Mouse (Mus musculus): ENCODE measurements at regions not wholly inside any gene's neighbourhood (a gene's known extent, or its start where the extent isn't known, plus 50 kb on each side); places are given as distances from the start of the nearest gene placed in this dataset.

- Histone ChIP-seq H3K4me3 (no peak overlapping the region), H3K36me3 (replicated peaks) (no peaks in the 10 kb centered on the region), H3K27ac (replicated peaks) (no peak overlapping the region), H3K4me1 (0 out of 2 replicates have a peak, but pooled peaks cover 9% of the 10 kb centered on the region), H3K27me3 (replicated peaks; ENCODE audit: low read depth, poor library complexity, severe bottlenecking) (no peaks in the 10 kb centered on the region), H3K9me3 (no peaks in the 10 kb centered on the region)
- DNase-seq (ENCODE audit: low spot score), result no peak
- 93% methylated on average over 5 of the region's 5 CpGs for WGBS
Measured at GRCm38 (mm10) chr7:117855955-117856354, 260.0 kb downstream of the Rps15a start.

DNA sequence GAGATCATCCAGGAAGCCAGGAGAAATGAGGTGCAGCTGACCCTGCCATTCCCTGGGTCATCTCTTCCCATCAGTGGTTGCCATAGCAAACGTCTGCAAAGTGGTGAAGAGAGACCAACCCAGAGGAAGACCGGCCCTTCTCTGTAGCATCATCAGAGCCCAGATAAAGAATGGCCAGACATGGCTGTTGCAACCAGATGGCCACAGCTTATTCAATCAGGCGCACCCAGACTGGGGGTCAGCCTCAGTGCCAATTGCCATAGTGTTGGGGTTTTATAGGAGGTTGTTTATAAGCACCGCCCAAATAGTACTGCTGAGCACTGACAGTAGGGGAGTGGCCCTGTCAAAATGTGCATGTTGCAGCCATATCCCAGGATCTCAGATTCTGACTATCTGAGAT is 262.3 kb downstream of the Rps15a start:
- 79% methylated on average over 4 of the region's 4 CpGs for WGBS
- no peaks in the 10 kb centered on the region for H3K9me3 ChIP-seq
- 0 out of 2 replicates have a peak, but pooled peaks cover 9% of the 10 kb centered on the region for H3K4me1 ChIP-seq
- H3K4me3 ChIP-seq, result no peak overlapping the region
- DNase-seq (ENCODE audit: low spot score), result no peak
- H3K27me3 ChIP-seq (replicated peaks; ENCODE audit: low read depth, poor library complexity, severe bottlenecking), result no peaks in the 10 kb centered on the region
- H3K36me3 ChIP-seq (replicated peaks), result no peaks in the 10 kb centered on the region
- H3K27ac ChIP-seq (replicated peaks), result no peak overlapping the region

DNA sequence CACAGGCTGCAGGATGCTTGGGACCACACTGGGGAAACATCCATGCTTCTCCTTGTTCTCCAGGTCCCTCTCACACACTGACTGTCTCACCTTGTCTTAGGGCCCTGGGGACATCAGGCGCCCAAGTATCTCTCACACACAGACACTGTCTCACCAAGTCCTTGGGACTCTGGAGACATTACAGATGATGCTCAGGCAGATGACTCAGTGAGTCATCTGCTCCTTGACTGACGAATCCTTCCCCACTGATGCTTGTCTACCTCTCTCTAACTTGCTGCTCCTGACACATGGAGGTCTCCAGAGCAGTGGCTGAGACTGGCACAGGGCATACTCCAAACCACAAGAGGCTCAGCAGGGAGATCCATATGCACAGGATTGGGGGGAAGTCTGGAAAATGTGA is 263.1 kb downstream of the Rps15a start:
- no peaks in the 10 kb centered on the region for H3K27me3 ChIP-seq (replicated peaks; ENCODE audit: low read depth, poor library complexity, severe bottlenecking)
- no peaks in the 10 kb centered on the region for H3K9me3 ChIP-seq
- WGBS, result 85% methylated on average over 2 of the region's 2 CpGs
- H3K36me3 ChIP-seq (replicated peaks), result no peaks in the 10 kb centered on the region
- H3K27ac ChIP-seq (replicated peaks), result no peak overlapping the region
- 0 out of 2 replicates have a peak, but pooled peaks cover 9% of the 10 kb centered on the region for H3K4me1 ChIP-seq
- no peak for DNase-seq (ENCODE audit: low spot score)
- no peak overlapping the region for H3K4me3 ChIP-seq

DNA sequence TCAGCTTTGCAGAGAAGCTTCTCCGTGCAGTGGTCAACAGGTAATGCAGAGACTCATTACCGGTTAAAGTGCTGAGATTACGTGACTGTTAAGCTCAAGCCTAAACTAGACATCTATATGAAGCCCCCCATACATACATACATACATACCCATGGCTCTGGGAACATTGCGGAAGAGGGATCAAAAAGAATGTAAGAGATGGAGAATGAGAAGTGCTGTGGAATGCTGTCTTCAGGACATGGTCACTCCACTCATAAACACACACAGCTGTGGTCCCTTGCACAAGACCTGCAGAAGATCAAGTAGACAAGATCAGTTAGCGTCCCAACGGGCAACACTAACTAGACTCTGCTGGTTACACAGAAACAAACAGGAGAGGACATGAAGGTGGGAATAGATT is 265.2 kb downstream of the Rps15a start:
- Histone ChIP-seq H3K9me3 (no peaks in the 10 kb centered on the region), H3K36me3 (replicated peaks) (no peaks in the 10 kb centered on the region), H3K4me1 (0 out of 2 replicates have a peak, but pooled peaks cover 9% of the 10 kb centered on the region), H3K27ac (replicated peaks) (no peak overlapping the region), H3K27me3 (replicated peaks; ENCODE audit: low read depth, poor library complexity, severe bottlenecking) (no peaks in the 10 kb centered on the region), H3K4me3 (no peak overlapping the region)
- no peak for DNase-seq (ENCODE audit: low spot score)
- WGBS, result 95% methylated on average over 6 of the region's 6 CpGs

GRCm38 (mm10) chr7:117846041-117846440 is 269.9 kb downstream of the Rps15a start:
- Histone ChIP-seq H3K4me3 (no peak overlapping the region), H3K36me3 (replicated peaks) (no peaks in the 10 kb centered on the region), H3K9me3 (no peaks in the 10 kb centered on the region), H3K27ac (replicated peaks) (no peak overlapping the region), H3K27me3 (replicated peaks; ENCODE audit: low read depth, poor library complexity, severe bottlenecking) (no peaks in the 10 kb centered on the region), H3K4me1 (no peaks in the 10 kb centered on the region)
- WGBS, result 88% methylated on average over 5 of the region's 5 CpGs
- DNase-seq (ENCODE audit: low spot score), result no peak

- H3K4me1 ChIP-seq, result no peaks in the 10 kb centered on the region
- DNase-seq (ENCODE audit: low spot score), result no peak
- WGBS, result 61% methylated on average over 5 of the region's 5 CpGs
- H3K27me3 ChIP-seq (replicated peaks; ENCODE audit: low read depth, poor library complexity, severe bottlenecking), result no peaks in the 10 kb centered on the region
- H3K9me3 ChIP-seq, result no peaks in the 10 kb centered on the region
- no peak overlapping the region for H3K4me3 ChIP-seq
- no peaks in the 10 kb centered on the region for H3K36me3 ChIP-seq (replicated peaks)
- H3K27ac ChIP-seq (replicated peaks), result no peak overlapping the region
Measured at GRCm38 (mm10) chr7:117842780-117843179, 273.2 kb downstream of the Rps15a start.

- WGBS, result 40% methylated on average over 3 of the region's 3 CpGs
- no peaks in the 10 kb centered on the region for H3K4me1 ChIP-seq
- H3K36me3 ChIP-seq (replicated peaks), result no peaks in the 10 kb centered on the region
- no peaks in the 10 kb centered on the region for H3K9me3 ChIP-seq
- H3K27ac ChIP-seq (replicated peaks), result no peak overlapping the region
- no peak for DNase-seq (ENCODE audit: low spot score)
- no peaks in the 10 kb centered on the region for H3K27me3 ChIP-seq (replicated peaks; ENCODE audit: low read depth, poor library complexity, severe bottlenecking)
- H3K4me3 ChIP-seq, result no peak overlapping the region
Measured at GRCm38 (mm10) chr7:117795035-117795434, 321.0 kb downstream of the Rps15a start.

GRCm38 (mm10) chr7:117793991-117794390 is 322.0 kb downstream of the Rps15a start:
- WGBS, result 85% methylated on average over 6 of the region's 6 CpGs
- no peak overlapping the region for H3K4me3 ChIP-seq

DNA sequence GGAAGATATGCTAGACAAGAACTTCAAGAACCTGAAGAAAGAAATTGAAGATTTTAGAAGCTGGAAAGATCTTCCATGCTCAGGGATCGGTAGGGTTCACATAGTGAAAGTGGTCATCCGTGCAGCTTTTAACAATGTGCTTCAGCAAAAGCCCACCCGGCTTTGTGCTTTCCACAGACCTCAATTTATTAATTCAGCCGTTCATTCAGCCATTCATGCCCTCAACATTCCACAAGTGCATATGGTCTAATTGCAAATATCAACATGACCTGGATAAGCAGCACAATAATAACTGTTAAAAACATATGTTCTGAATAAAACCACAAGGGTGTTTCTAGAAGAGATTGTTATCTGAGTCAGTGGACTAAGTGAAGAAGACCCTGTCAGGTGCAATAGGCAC is 323.5 kb downstream of the Rps15a start:
- H3K27me3 ChIP-seq (replicated peaks; ENCODE audit: low read depth, poor library complexity, severe bottlenecking), result no peaks in the 10 kb centered on the region
- 87% methylated on average over 4 of the region's 4 CpGs for WGBS
- H3K4me3 ChIP-seq, result no peak overlapping the region
- no peaks in the 10 kb centered on the region for H3K9me3 ChIP-seq
- no peak overlapping the region for H3K27ac ChIP-seq (replicated peaks)
- DNase-seq (ENCODE audit: low spot score), result no peak
- H3K4me1 ChIP-seq, result no peaks in the 10 kb centered on the region
- H3K36me3 ChIP-seq (replicated peaks), result no peaks in the 10 kb centered on the region

More at GRCm38 (mm10) chr7:117793991-117794390, 322.0 kb downstream of the Rps15a start:
- Histone ChIP-seq H3K9me3 (no peaks in the 10 kb centered on the region), H3K4me1 (no peaks in the 10 kb centered on the region), H3K27ac (replicated peaks) (no peak overlapping the region), H3K27me3 (replicated peaks; ENCODE audit: low read depth, poor library complexity, severe bottlenecking) (no peaks in the 10 kb centered on the region), H3K36me3 (replicated peaks) (no peaks in the 10 kb centered on the region)
- no peak for DNase-seq (ENCODE audit: low spot score)

GRCm38 (mm10) chr7:117778996-117779395 is 337.0 kb downstream of the Rps15a start:
- 87% methylated on average over 4 of the region's 4 CpGs for WGBS
- Histone ChIP-seq H3K27me3 (replicated peaks; ENCODE audit: low read depth, poor library complexity, severe bottlenecking) (no peaks in the 10 kb centered on the region), H3K9me3 (no peaks in the 10 kb centered on the region), H3K27ac (replicated peaks) (no peak overlapping the region), H3K4me1 (no peaks in the 10 kb centered on the region), H3K36me3 (replicated peaks) (no peaks in the 10 kb centered on the region), H3K4me3 (no peak overlapping the region)
- no peak for DNase-seq (ENCODE audit: low spot score)

GRCm38 (mm10) chr7:117777921-117778320 is 338.1 kb downstream of the Rps15a start:
- H3K36me3 ChIP-seq (replicated peaks), result no peaks in the 10 kb centered on the region
- H3K27me3 ChIP-seq (replicated peaks; ENCODE audit: low read depth, poor library complexity, severe bottlenecking), result no peaks in the 10 kb centered on the region
- 92% methylated on average over 2 of the region's 2 CpGs for WGBS
- H3K9me3 ChIP-seq, result no peaks in the 10 kb centered on the region
- no peak for DNase-seq (ENCODE audit: low spot score)
- H3K27ac ChIP-seq (replicated peaks), result no peak overlapping the region
- H3K4me3 ChIP-seq, result no peak overlapping the region
- H3K4me1 ChIP-seq, result no peaks in the 10 kb centered on the region

GRCm38 (mm10) chr7:117771836-117772235 is 344.2 kb downstream of the Rps15a start:
- H3K4me3 ChIP-seq, result no peak overlapping the region
- no peak overlapping the region for H3K27ac ChIP-seq (replicated peaks)
- no peaks in the 10 kb centered on the region for H3K4me1 ChIP-seq
- 65% methylated on average over 6 of the region's 6 CpGs for WGBS
- no peaks in the 10 kb centered on the region for H3K27me3 ChIP-seq (replicated peaks; ENCODE audit: low read depth, poor library complexity, severe bottlenecking)
- H3K36me3 ChIP-seq (replicated peaks), result no peaks in the 10 kb centered on the region
- H3K9me3 ChIP-seq, result peaks cover 6% of the 10 kb centered on the region; the same call in 1 of the 2 replicates
- DNase-seq (ENCODE audit: low spot score), result no peak

GRCm38 (mm10) chr7:117759506-117759905 is 356.5 kb downstream of the Rps15a start:
- H3K4me1 ChIP-seq, result no peaks in the 10 kb centered on the region
- 56% methylated on average over 1 of the region's 1 CpGs for WGBS
- H3K4me3 ChIP-seq, result no peak overlapping the region
- H3K9me3 ChIP-seq, result no peaks in the 10 kb centered on the region
- no peak overlapping the region for H3K27ac ChIP-seq (replicated peaks)
- no peak for DNase-seq (ENCODE audit: low spot score)
- no peaks in the 10 kb centered on the region for H3K27me3 ChIP-seq (replicated peaks; ENCODE audit: low read depth, poor library complexity, severe bottlenecking)
- no peaks in the 10 kb centered on the region for H3K36me3 ChIP-seq (replicated peaks)

GRCm38 (mm10) chr7:117757033-117757432 is 359.0 kb downstream of the Rps15a start:
- Histone ChIP-seq H3K27ac (replicated peaks) (no peak overlapping the region), H3K4me1 (peaks cover 15% of the 10 kb centered on the region), H3K9me3 (no peaks in the 10 kb centered on the region), H3K4me3 (no peak overlapping the region), H3K36me3 (replicated peaks) (no peaks in the 10 kb centered on the region), H3K27me3 (replicated peaks; ENCODE audit: low read depth, poor library complexity, severe bottlenecking) (no peaks in the 10 kb centered on the region)
- WGBS, result 49% methylated on average over 4 of the region's 4 CpGs
- DNase-seq (ENCODE audit: low spot score), result no peak

Data from embryonic facial prominence, embryonic 10.5 days (tissue).